Mouse (Mus musculus): Measurements from ENCODE around the gene Hoxb2.
A peak's percentile ranks its signal among the peaks of the same experiment; 100 is the strongest.

Gene Hoxb2

DNA sequence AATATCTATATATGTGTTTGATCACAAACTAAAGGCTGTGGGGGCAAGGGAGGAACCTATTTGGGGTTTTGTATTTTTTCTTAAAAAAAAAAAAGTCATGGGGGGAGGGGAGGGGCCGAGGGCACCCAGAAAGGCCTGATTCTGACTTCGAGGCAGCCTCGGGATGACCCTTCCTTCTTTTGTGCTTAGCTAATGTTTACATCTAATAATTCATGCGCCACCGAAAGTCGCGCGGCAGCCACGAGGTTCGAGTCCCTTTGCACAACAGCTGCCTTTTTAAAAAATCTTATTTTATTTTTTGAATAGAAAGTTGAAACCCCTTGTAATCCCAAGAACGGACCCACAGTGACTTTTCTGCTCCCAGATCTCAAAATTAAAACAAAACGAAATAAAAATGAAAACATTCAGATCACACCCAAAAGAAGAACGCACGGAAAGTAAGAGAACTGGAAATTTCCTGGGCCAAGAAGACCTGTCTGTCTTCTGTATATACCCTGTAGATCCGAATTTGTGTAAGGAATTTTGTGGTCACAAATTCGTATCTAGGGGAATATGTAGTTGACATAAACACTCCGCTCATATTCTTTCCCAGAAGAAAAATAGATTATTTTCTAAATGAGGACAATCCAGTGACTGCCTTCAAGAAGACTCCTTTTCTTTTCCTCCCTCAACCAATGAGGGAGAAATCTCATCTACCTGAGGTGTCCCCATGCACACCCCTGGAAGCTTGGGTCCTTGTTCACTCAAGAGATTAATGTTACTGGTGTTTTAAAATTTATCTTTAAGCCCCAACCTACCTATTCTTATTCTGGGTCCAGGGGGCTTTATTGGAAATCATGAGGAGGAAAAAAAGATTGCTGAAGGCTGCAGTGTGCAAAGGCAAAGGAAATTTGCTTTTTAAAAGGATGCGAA, 33.4 kb upstream of the Hoxb2 start:
- DNase-seq (ENCODE audit: low spot score), result no peak

DNA sequence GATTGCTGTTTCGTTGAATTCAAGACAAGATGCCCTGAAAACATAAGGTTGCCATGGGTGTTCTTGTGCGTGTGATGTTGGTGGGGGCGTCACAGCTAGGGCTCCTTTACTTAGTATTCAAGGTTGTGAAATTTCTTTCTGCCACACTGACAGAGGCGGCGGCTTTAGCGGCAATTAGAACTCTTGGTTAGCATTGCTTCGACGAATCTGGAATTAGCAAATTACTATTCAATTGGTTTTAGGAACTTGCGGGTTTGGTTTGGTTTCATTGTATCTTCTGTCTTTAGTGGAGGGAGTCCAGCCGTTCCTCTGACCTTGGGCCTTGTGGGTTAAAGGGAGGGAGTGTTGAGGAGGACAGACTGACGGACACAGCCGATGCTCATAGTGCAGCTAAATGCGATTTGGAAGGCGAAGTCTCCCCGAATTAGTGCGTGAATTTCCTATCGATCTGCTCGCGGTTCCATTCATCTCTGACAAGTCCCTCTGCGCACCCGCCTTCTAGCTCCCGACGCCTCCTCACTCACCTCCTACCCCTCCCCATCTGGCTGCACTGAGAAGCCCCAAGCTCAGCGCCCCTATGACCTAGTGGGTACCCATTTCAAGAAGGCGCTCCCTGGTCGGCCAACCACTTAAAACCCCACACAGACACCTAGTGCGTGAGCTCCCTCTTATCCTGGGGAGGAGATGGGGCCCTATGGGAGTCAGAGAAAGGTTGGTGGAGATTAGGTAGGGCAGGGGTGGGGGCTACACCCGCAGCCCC, 32.5 kb upstream of the Hoxb2 start, which contains the start of gene Hoxb4:
Gene Hoxb4 (plus strand): TSS at position 660 of the 760 bp plus-strand sequence.
- DNase-seq (ENCODE audit: low spot score), result no peak

DNA sequence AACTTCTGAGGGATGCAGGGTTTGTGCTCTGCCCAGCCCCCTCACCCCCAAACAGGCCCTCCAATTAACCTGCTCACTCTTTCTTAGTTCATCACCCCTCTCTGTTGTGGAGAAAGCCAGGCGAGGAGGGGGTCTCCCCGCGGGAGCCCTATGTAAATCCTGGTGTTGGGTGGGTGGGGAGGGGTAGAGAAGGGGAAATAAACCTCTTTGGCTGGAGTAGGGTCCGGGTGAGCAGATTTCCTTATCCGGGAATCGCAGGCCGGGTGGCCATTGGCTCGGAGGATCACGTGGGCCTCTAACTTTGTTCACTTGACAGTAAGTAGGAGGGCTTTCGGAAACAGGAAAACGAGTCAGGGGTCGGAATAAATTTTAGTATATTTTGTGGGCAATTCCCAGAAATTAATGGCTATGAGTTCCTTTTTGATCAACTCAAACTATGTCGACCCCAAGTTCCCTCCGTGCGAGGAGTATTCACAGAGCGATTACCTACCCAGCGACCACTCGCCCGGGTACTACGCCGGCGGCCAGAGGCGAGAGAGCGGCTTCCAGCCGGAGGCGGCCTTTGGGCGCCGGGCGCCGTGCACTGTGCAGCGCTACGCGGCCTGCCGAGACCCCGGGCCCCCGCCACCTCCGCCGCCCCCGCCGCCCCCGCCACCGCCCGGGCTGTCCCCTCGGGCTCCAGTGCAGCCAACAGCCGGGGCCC, 31.8 kb upstream of the Hoxb2 start:
- DNase-seq (ENCODE audit: low spot score), result peak; percentile 90

GRCm38 (mm10) chr11:96319071-96319902, 31.0 kb upstream of the Hoxb2 start:
- peak; percentile 83 for DNase-seq (ENCODE audit: low spot score)

GRCm38 (mm10) chr11:96319910-96320309, 30.4 kb upstream of the Hoxb2 start:
- DNase-seq (ENCODE audit: low spot score), result no peak

DNA sequence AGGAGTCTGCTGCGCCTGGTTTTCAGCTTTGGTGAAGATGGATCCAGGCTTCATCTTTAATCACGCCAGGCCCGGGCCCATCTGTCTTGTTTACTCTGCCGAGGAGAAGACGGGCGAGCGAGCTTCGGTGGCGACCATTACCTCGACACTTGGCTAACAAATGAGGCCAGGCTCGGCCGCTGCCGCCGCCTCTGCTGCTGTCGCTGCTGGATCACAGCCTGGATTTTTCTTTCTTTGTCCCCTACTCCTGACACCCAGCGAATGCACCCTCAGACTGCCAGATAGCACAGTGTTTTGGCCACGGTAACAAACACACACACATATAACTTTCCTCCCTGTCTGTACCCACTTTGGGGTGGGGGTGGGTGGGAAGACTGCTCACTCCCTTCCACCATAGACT, 29.6 kb upstream of the Hoxb2 start:
- DNase-seq (ENCODE audit: low spot score), result no peak

DNA sequence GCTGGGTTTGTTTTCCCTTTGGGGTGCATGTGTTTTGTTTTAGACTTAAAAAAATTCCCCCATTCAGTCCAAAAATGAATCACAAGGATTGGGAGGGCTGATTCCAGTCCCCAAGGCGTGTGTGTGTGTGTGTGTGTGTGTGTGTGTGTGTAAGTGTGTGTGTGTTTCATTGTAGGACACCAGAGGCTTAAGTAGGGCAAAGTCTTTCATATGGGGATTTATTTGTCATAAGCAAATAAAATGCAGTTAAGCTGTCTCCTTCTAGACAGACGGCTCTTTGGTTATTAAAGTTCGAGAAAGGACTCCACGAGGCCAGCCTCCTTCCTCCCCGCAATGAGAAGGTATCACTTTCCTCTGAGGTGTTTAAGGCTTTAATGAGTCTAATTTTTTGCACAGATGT, 28.5 kb upstream of the Hoxb2 start:
- no peak for DNase-seq (ENCODE audit: low spot score)

- no peak for DNase-seq (ENCODE audit: low spot score)
Measured at GRCm38 (mm10) chr11:96322738-96323137, 27.6 kb upstream of the Hoxb2 start.

DNA sequence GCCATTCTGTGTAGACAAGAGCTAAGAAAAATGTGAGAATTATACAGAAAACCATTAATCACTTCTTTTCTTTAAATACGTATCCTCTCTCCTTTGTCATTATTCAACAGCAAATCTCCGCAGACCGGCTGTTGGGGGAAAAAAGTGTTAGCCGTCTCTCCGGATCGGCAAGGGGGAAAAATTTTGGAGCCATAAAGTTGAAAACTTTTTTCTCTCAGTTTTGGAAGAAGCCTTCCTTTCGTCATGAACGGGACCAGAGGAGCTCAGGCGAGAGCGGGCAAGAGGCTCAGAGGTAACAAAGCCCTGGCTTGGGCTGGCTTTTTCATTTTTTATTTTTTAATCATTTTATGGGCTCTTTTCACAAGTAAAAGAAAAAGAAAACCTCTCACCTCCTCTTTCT, 27.2 kb upstream of the Hoxb2 start, which contains the start of gene Hoxb3:
Gene Hoxb3 (plus strand): TSS at position 173 of the 400 bp plus-strand sequence.
- DNase-seq (ENCODE audit: low spot score), result no peak

GRCm38 (mm10) chr11:96324125-96324524, 26.2 kb upstream of the Hoxb2 start:
- DNase-seq (ENCODE audit: low spot score), result peak; percentile 85

DNA sequence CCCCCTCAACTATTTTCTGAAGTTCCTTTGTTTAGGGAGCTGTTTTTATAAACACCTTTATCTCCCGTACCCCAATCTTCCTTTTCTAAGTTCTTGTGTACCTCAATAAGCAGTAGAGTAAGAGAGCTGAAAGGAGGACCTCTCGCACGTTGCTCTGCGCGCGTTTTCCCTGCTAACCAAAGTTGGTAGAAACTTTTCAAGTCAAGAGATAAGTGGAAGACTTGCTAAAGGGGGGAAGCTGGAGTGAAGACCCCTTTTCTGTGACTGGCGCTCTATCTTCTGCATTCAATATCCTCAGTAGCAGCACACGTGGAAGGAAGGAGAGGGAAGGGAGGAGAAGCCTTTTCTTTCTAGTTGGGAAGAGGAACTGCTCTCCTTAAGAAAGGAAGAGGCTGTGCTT, 25.4 kb upstream of the Hoxb2 start:
- DNase-seq (ENCODE audit: low spot score), result no peak

DNA sequence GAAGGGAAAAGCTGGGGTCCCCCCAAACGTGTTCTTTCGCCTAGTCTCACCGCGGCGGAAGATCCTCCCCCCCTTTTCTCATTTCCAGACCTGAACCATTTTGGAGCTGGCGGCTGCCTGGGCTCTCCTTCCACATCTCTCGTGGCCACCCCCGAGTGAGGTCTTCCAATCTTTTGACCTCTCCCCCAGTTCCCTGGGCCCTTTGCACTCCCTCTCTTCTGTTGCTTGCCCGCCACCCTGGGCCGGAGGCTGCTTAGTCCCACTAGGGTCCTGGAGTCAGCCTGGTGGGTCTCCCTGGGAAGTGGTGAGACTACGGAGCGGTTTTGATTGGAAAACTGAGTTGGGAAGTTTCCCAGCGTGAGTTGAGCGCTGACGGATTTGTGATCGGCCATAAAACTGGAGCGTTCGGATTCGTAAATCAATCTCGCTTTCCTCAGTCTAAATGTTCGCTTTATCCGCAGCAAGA, 24.5 kb upstream of the Hoxb2 start:
- DNase-seq (ENCODE audit: low spot score), result no peak

DNA sequence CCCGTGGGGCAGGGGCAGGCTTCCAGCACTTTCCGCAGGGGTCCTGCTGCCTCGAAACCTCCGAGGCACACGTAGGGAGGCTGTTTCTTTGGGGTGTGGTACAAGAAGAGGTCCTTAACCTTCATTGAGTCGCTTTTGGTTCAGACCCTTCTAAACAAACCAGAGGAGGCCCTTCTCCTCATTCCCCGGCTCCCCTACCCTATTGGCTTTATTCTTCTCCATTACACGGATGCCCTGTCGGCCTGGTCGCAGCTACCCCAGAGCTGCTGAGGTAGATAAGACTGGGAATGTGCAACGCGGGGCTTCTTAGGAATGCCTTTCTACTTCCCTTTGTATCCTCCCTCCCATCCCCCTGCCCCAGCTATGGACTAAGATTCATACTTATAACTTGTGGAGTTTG, 23.6 kb upstream of the Hoxb2 start:
- no peak for DNase-seq (ENCODE audit: low spot score)

- DNase-seq (ENCODE audit: low spot score), result no peak
Measured at GRCm38 (mm10) chr11:96327122-96327521, 23.2 kb upstream of the Hoxb2 start.

DNA sequence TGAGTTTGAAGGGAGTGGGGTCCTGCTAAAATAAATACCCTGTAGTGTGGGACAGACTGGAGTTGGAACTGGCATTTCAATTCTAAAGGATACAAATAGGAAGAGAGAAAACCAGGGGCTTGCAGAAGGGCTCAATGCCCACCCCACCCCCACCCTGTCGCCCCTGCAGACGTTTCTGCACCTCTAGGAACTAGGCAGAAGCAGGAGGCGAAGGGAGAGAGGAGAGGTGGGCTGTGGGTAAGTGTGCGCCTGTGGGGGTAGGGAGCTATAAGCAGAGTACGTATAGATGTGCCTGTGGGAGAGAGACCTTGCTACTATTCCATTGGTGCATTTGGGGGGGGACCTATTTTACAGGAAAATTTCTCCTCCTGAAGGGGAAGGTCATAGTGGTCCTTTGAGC, 22.6 kb upstream of the Hoxb2 start:
- DNase-seq (ENCODE audit: low spot score), result no peak

GRCm38 (mm10) chr11:96328605-96329004, 21.7 kb upstream of the Hoxb2 start:
- no peak for DNase-seq (ENCODE audit: low spot score)

DNA sequence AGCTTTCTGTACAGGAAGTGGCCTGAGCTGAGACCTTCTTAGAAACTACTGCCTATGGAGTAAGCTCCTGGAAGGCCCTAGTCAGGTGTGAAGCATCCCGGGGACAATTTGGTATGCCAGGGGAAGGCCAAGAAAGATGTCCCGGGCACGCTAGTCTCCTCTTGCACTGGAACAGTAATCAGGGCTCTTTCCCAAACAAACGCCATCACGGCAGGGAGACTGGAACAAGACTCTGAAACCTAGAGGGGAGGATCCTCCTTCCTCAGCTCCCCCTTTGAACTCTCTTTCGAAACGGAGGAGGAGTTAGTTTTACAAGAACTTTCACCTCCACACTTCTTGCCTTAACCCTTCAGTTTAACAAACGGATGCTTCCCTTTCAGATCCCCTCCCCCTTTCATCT, 18.2 kb upstream of the Hoxb2 start:
- DNase-seq (ENCODE audit: low spot score), result no peak

DNA sequence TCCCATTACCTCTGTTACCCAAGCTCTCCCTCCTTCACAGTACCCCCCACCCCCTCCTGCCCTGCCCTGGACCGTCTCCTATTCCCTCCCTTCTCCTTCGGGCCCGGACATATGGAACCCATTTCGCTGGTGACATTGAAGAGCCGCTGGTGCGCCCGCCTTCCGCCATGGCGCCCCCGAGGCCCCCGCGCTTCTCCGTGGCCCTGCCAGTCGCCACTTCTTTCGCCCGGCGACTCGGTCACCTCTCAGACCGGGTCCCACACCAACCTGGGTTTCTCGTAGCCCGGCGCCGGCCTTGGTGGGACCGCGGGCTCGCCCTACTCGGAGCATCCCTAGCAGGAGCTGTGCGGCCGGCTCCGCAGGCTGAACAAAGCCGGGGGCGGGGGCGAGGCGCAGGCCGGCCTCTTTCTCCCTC, 17.7 kb upstream of the Hoxb2 start:
- DNase-seq (ENCODE audit: low spot score), result no peak

DNA sequence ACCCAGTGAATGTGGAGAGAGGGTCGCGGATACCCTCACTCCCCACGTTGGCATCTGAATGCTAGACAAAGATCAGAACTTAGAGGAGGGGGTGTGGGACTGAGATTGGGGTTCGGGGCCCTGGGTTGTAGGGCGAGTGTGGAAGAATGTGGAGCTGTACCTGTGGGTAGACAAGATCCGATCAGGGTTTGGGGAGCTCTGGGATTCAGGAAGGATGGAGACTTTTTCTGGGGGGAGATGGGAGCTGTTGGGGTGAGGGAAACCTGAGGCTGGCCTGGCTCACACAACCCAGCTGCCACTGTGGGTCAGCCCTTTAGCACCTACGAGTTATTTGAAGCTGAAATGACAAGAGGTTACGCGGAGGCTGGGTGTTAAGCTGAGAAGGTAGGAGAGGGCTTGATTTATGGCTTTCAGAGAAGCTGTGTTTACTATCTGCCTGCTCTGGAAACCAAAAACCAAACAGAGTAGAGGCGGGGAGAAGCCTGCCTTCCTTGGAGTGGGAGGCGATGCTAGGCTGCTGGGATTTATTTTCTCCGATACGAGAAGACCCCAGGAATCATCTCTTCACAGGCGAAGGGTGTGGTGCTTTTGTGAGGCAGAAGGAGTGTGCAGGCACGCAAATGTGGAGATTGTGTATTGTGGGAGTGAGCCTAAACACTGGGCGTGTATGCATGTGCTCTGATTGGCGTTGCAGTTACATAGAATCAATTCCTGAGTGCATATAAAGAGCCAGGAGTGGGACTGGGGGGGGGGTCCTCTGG, 16.9 kb upstream of the Hoxb2 start:
- DNase-seq (ENCODE audit: low spot score), result no peak

DNA sequence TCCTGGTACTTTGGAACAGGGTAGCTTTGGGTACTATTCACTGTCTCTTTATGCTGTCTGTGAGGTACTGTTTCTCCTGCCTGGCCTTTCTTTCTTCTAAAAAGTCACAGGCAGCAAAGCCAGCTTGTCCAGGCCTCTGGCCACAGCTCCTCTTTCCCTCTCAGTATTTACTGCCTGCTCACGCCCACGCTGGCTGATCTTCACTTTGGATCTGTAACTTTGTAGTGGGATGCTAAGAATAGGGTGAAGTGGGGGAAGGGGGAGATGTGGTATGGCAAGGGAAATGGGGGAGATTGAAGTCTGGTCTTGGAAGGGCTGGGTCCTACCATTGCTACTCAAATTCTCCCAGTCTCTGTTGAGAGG, 16.3 kb upstream of the Hoxb2 start:
- DNase-seq (ENCODE audit: low spot score), result no peak

GRCm38 (mm10) chr11:96334998-96335397, 15.3 kb upstream of the Hoxb2 start:
- DNase-seq (ENCODE audit: low spot score), result no peak
